Mouse (Mus musculus) neutrophil, adult 65 days (primary cell): ENCODE data around the gene Ttc36. TPM values are rescaled to one million over a fixed set of nuclear protein-coding genes. Genes with fewer than 3 reads are reported as not detected.

Experiments used
- total RNA-seq: library from RNA; stranded (reverse); gene quantifications from 2 replicates; pipeline ENCODE4 v1.2.4, GENCODE M21; 2023

Ttc36 gene
- 1.3 TPM in 1 of 2 replicates, not detected in the other for total RNA-seq

DNA sequence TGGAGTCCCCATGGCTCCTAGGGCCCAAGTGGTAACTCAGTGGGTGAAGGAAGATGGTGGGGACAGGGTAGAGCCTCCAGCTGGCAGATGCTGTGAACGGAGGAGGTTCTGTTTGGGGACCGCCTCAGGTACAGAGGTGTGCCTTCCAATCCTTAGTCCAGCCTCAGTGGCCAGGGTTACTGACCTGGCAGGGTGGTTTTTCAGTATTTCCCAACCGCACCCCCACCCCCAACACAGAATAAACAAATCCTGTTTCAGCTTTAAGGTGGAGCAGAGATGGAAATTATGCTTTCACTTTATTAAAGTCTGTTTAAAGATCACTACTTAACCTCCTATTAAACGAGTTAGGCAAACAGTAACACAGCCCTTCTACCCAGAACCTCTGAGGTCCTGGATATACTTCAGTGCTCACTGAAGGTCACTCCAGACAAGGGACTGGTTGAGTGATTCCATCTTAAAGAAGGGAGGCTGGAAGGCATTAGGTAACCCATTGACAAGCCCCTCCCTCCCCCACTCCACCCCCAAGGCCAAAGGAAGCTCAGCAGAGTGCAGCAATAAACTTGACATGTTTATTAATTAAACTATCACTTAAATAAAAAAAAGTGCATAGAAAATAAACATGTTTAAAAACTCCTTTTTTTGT is at the start of gene Ttc36:
Gene Ttc36, minus strand, starts transcription at position 265 of the 643 bp plus-strand sequence.

DNA sequence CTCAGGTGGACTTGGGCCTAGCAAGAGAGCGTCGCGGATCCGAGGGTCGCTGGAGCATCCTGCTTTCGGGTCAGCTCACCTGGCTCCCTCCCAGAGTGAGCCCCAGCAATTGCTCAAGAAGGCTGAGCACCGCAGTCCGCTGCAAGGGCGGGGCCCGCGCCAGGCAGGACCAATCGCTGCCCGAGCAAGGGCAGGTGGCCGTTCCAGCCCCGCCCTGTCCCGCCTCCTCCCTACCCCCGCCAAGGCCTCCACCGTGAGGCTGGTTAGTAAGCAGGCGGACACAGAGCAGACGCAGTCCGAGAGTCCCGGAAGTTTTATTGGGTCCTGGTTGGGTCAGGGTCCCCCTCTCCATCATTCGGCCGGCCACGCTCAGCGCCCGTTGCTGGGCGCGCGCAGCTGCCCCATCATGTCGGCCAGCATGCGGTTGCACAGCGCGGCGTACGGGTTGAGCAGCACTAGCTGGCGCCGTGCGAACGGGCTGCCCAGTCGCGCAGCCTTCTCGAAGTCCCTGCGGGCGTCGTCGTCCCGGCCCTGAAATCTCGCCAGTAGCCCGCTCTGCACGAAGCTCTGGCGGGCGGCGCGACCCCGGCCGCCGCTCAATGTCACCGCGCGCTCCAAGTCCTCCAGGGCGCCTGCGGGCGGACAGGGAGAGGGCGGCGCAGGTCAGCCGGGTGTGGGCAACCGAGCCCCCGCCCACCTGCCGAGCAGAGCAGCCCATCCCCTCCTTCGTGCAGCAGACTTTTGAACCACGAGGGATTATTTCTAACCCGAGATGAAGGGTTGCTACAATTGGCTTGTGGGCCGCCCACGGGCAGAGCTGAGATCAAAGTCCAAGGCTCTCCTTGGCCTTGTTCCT is 3.5 kb downstream of the Ttc36 start, which contains the start of gene Tmem25:
Gene Tmem25, minus strand, starts transcription at position 206 of the 856 bp plus-strand sequence.

DNA sequence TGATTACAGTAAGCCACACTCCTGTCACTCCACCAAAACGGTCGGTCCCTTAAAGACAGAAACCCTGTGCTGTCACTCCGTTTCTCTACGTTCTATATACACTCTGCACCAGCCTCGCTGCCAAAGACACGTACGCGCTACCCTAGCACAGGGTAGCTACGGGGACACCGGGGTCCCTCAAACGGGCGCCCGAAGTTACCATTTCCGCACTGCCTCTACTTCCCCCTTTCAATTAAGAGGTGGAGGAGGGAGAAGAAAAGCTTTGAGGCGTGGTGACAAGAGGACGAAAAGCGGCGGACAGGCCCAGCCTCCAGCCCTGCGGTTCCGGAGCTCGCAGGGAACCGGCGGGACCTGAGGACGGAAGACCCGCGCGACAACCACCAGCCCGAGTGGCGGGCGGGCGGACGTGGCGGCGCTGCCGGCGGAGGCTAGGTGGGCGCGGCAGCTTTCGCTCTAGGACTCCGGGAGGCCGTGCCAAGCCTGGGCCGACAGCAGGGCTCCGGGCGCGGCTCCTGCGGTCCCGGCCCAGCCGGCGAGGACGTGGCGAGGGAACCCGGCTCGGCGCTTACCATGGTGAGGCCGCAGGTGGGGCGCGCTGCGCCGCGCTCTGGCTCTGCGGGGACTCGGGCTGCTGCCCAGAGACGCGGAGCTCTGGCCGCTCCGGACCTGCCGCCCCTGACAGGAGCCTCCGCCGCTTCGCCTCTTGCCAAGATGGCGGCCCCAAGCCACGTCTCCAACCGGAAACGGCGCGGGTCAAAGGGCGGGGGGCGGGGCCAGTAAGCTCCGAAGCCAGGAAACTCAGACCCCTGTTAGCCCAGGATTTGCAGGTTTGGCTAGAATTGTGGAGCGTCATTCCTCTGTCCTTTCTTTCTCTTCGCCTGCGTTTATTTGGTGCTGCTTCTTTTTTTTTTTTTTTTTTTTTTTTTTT is 35.5 kb downstream of the Ttc36 start, which contains the start of the genes Arcn1 and Ift46:
Gene Arcn1, minus strand, starts transcription at position 745 of the 928 bp plus-strand sequence.
Gene Ift46, plus strand, starts transcription at position 808 of the 928 bp plus-strand sequence.

Other genes starting within 250 kb of the Ttc36 start
- 0.45 TPM in 1 of 2 replicates, not detected in the other for gene Cxcr5, start 241.2 kb downstream of the Ttc36 start, total RNA-seq
- gene Ddx6, start 198.2 kb downstream of the Ttc36 start, total RNA-seq = 155 and 178 TPM in 2 replicates
- gene Treh, start 129.8 kb downstream of the Ttc36 start, total RNA-seq = not detected in 2 replicates
- 2.0 and 4.8 TPM in 2 replicates for gene Phldb1, start 67.9 kb downstream of the Ttc36 start, total RNA-seq
- gene Arcn1, start 35.2 kb downstream of the Ttc36 start, total RNA-seq = 109 and 136 TPM in 2 replicates
- 25.6 and 33.3 TPM in 2 replicates for gene Ift46, start 35.2 kb downstream of the Ttc36 start, total RNA-seq
- 0.92 and 1.3 TPM in 2 replicates for gene Tmem25, start 3.8 kb downstream of the Ttc36 start, total RNA-seq
- gene Kmt2a, start 78.2 kb upstream of the Ttc36 start, total RNA-seq = 42.8 and 47.7 TPM in 2 replicates
- 155 and 185 TPM in 2 replicates for gene Atp5l, start 117.7 kb upstream of the Ttc36 start, total RNA-seq
- 63.4 and 71.4 TPM in 2 replicates for gene Ube4a, start 162.5 kb upstream of the Ttc36 start, total RNA-seq
- gene Cd3g, start 177.4 kb upstream of the Ttc36 start, total RNA-seq = 0.47 and 0.93 TPM in 2 replicates
- 100 and 121 TPM in 2 replicates for gene Cd3d, start 178.7 kb upstream of the Ttc36 start, total RNA-seq
- gene Cd3e, start 206.6 kb upstream of the Ttc36 start, total RNA-seq = not detected in 2 replicates
- gene Mpzl2, start 236.7 kb upstream of the Ttc36 start, total RNA-seq = 0.11 TPM in 1 of 2 replicates, not detected in the other